Mouse (Mus musculus) mesoderm, embryonic 11.5 days (tissue): ENCODE measurements at regions not wholly inside any gene's neighbourhood (a gene's known extent, or its start where the extent isn't known, plus 50 kb on each side); places are given as distances from the start of the nearest gene placed in this dataset.

ENCODE experiments used
- DNase-seq: peaks from one replicate; pipeline ENCODE4 v3.0.0-alpha.2; 2012; ENCODE audit warnings: low read depth, low spot score

DNA sequence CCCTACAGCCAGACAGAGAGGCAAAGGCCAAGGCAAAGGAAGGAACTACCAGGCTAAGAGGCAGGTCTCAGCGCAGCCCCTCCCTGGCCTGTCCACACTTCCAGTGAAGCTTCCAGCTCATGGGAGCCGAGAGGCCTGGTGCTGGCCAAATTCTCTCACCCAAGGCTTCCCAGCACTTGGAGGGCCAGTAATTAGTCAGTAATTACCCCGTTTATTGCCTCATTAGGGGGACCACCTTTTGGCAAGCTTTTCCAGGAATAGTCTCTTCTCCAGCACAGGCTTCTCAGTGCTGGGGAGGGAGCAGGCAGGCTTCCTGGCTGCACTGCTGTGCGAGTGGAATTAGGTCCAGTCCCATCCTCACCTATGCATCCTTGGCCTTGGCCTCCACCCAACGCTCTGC, 252.8 kb upstream of the Nxpe4 start:
- no peak for DNase-seq

DNA sequence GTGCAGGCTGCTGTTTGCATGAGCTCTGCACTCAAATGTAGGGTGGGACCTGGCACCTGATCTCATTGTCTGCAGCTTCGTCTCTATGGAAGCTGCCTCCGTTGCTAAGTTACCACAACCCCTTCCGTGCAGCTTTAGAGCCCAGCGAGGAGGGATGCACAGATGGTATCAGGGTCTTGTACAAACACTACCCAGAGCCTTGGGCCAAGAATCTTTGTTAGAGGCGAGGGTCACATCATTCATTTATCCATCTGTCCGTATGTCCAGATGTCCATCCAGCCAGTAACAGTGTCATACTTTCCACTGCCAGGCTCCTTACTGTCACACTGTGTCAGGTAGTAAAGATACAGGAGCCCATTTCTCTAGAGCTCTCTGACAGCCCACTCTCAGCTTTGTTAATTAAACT, 251.3 kb upstream of the Nxpe4 start:
- peak; percentile 61 for DNase-seq

DNA sequence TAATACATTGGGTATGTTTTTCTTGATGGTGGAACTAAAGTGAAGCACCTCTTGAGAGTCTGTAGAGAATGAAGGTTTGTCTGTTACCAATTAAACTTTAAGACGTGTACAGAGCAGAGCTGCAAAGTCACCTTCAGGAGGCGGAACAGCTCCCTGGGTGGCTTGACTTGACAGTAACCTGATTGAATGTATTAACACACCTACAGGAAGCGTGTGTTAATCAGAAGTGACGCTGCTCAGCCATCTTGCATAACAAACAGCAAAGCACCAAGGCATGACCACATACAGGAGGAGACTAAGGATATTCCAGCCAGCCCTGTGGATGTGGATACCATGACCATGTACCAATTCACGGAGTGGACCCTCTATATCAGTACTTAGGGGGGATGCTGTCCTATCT, 249.0 kb upstream of the Nxpe4 start:
- no peak for DNase-seq

DNA sequence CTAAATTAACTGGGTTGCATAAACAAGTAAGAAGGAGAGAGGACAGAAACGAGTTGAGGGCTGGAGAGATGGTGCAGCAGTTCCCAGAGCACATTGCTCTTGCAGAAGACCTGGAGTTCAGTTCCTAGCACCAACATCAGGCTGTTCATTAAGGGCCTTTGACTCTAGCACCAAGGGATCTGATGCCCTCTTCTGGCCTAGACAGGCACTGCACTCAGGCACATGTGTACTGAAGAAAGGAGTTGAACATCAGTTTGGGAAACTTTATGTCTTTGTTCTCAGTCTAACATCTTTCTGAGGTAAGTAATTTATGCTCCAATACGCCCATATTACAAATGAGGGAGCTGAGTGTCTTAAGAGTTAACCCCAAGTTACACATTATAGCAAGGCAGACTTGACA, 226.5 kb upstream of the Nxpe4 start:
- DNase-seq = peak; percentile 15

DNA sequence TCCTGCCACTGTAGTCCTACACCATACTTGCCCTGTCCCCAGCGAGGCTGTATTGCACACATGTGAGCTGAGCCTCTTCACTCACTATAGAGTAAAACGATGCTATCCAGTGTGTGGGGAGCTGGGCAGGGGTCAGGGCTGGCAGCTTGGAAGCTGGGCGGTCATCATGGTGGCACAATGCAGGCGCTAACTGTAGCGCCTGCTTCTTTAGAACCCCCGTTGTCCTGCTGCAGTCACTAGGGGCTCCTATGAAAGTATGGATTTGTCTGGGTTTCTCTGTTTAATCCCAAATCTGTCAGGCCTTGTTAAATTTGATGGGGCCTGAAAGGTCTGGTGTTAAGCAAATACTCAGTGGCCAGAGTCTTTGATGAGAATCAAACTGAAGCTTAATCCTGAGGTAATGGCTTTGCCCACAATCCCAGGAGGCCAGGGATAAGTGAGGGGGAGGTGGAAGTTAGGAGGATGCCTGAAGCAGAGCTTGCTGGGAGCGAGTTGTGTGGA, 225.8 kb upstream of the Nxpe4 start:
- DNase-seq = no peak

DNA sequence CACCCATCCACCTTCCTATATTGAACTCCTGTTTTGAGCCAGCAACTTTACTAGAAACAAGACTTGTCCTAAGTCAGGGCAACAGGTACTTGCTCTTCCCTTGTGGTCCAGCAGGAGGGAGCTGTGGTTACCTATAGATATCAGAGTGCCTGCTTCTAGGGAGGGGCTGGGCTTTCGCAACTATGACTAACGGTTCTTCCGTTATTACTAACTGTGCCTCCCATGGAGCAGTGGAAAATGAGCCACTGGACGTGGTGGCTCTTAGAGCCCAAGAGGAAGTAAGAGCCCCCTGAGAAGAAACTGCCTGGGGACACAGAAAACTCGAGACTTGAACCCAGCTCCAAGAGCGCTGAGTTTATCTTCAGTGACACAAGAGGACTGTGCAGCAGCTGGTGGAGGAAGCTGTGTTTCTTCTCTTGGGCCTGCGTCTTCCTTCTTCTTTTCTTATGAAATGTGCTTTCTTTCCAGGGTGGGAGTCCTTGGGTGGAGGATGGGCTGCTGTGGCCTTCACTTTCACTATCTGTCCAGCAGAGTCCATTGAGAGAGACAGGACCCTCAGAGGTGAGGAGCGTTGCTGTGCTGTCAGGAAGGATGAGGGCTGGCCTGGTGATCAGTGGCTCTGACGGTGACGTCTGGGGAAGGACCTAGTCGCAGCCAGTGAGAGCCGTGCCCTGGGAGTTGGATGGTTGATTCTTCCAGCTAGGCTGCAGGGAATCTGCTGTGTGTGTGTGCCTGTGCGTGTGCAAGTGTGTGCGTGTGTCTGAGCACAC, 222.7 kb upstream of the Nxpe4 start:
- no peak for DNase-seq

DNA sequence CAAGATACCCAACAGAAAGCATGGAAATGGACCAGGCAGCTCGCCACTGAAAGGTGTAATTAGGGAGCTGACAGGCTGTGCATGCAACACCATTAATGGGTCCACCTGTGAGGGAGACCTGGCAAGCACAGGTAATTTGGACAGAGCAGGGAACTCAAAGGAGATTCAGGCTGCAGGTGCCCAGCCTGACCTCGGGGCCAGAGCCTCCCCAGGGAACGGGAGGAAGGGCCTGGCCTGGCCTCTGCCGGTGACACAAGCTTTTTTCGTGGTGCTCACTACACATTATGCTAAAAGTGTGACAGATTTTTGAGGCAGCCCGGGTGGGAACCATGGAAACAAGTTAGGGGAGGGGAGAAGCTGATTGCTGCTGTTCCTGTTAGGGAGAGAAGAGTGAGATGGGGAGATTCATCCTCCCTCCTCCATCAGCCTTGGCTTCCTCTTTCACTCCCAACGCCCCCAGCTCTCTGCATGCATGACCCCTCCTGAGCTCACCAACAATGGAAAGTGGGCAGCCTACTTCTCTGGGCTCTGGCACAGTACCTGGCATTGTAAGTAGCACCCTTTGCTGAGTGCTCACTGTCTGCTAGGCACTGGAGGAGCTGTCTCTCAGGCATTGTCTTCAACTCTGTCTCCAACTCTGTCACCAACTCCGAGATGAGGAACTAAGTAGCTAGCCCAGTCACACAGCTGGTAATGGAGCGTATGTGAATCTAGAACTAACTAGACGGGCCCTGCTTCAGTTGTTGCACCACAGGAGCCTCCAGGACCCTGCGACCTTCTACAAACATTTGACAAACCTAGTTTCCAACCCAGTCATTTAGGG, 218.9 kb upstream of the Nxpe4 start:
- peak; percentile 29 for DNase-seq

DNA sequence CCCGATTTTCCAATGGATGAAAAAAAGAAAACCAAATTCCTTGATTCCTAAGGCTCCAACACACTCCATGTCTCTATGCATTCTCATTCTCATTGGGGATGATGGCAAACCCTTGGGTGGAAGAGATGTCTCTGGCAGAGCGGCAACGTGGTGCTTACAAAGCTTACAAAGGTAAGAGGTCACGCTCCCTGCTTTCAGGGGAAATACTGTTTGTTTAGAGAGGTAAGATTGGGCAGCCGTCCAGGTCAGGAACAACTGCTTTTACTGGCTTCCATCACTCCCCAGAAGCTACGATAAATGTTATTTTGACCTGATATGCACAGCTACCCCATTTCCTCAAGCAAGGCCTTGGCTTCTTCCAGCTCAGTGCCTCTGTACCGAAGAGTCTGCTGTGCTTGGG, 215.6 kb upstream of the Nxpe4 start:
- no peak for DNase-seq

DNA sequence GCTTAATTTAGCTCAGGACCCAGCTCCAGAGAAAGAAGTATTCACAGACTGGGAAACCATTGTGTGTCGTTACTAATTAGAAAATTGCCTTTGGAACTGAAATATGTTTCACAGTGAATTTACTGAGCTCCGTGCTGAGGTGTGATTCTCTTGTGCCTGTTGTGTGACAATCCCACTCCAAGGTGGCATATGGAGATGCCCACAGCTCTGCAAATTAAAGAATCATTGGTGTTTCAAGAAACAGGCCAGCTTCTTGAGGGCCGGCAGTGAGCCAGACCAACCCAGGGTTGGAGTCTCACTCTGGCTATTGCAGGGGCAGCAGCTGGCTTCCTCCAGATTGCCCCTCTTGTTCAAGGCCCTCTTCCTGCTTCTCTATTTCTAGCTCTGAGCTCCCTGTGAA, 203.9 kb upstream of the Nxpe4 start:
- no peak for DNase-seq

DNA sequence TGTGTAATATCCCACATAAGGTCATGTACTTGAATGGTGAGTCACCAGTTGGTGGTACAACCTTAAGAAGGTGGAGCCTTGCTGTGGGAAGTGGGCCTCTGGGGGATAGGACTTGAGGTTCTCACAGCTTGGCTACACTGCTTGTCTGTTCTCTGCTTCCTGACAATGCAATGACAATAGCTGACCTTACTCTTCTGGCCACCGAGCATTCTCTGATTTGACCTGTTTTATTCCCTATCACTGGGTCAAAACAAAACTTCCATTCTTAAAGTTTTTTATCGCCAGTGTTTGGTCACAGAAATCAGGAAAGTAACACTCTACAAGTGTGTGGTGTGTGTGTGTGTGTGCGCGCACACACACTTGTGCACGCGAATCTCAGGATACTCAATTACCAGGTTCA, 203.0 kb upstream of the Nxpe4 start:
- no peak for DNase-seq

DNA sequence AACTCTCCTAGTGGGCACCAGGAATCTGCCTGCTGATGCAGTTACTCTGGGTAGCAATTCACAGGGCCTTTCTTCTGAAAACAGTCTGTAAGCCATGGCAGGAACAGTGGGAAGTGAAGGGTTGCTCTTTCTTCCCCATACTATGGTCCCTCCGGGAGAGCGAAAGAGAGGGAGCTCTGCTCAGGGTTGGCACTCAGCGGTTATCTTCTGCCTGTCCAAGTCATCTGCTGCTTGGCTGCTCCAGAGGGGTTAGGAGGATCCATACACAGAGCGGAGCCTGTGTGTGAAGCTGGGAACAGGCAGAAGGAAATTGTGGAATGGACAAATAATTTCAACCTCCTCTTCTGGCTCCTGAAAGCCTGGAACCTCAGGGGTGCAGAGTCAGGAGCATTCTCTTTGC, 200.6 kb upstream of the Nxpe4 start:
- no peak for DNase-seq

DNA sequence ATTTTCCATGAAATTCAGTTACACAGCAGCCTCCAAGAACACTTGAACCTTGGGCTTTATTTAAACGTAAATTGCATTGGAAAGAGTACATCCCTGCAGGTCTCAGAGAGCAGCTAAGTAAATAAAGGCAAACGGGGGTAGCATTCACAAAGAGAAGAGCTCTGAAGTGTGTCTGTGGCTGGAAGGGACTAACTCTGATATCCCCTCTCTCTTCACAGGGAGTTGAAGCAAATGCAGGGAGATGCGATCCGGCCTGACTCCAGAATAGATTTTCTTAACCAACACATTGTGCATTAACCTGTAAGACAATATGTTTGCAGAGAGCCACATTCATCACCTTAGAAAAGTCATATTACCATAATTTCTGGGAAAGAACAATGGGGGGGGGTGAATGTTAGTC, 199.7 kb upstream of the Nxpe4 start:
- peak; percentile 19 for DNase-seq

DNA sequence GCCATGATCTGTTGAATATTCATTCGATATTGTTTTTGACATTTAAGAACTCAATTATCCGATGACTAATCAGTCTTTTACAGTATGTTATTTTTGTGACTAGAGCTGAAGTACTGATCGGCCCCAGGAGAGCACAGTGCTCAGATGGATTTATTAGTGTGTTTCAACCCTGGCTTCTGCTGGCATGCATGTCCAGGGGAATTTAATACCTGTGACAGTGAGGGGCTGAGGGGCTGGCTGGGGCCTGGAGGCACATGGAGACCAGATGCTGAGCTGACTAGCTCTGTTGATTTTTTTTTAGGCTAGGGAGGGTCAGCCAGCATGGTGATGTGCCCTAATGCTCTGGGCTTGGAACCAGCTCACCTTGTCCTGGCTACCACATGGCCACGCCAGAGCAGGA, 199.2 kb upstream of the Nxpe4 start:
- peak; percentile 79 for DNase-seq

DNA sequence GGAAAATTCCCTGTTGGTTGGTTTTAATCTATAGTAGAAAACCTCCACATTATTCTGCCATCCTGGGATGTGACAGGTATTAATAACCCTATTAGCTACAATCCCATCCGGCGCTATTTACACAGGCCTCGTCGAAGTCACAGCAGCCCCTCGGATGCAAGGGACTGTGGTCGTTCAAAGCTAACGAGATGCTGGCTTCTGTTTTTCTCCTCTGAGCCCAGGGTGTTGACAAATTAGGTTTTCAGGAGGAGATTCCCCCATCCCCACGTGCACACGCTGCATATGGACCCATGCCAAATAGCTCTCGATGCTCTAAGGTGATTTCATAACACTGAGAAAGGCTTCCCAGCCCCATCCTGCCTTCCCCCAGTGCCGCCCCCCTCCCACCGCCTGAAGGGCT, 188.7 kb upstream of the Nxpe4 start:
- no peak for DNase-seq

DNA sequence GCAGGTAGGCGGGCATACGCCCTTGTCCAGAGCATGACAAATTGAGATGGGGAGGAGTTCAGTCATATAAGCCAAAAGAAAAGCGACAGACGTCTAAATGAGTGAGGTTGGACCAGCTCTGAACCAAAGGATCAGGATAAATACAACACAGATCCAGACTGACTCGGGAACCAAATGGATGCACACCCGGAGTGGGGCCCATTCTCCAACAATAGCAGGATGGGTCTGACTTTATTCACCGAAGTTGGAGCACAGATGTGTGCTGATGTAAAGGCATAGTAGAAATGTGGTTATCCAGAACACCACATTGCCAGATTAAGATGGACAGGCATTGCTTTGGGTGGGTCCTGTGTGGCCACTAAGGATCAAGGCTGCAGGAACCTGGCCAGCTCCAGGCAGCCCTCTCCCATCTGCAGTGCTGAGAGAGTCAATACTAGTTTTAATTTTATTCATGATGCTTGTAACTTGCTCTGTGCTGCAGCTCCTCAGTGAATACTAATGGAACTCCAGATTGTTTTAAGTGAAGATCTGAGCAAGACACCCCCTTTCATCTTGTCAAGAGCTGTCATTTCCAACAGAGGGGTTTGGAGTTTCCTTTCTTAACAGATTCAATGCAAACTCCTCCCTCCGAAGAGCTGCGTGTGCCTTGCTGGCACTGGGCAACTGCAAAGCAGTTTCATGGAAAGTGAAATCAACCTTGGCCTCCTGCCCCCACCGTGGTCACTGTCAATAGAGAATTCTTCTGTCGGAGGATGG, 176.3 kb upstream of the Nxpe4 start:
- DNase-seq = no peak

DNA sequence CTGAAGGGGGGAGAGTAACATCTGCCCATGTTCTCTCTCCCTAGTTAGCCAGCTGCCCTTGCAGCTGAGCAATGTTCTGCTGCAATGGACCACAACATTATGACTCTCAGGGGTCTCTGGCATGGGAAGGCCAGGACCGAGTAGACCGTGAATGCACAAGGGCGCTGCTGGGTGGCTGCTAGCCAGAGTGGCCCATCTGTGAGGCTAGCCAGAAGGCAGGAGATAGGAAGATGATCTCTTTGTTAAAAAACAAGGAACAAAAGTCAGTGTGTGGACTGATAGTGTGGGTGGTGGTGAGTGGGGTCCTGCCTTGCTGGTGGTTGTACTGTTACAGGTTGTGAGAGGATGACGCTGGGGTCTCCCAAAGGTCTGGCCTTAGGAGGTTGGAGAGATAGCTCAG, 174.6 kb upstream of the Nxpe4 start:
- DNase-seq = no peak

DNA sequence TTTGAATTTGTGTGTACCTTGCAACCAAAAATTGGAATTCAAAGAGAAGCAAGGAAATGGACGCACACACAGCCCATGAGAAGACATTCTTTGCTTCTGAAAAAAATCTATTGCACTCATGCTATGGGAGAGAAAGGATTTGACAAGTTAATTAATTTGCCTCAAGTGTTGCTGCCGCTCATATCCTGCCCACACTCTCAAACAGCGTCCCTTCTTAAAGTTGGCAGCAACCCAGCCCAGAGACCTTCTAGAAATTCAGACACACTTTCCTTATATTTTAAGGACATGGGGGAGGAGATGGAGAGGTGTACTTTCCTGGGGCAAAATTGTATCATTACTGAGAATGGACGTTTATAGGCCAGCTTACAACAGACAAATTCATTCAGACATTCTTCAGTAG, 167.2 kb upstream of the Nxpe4 start:
- no peak for DNase-seq

DNA sequence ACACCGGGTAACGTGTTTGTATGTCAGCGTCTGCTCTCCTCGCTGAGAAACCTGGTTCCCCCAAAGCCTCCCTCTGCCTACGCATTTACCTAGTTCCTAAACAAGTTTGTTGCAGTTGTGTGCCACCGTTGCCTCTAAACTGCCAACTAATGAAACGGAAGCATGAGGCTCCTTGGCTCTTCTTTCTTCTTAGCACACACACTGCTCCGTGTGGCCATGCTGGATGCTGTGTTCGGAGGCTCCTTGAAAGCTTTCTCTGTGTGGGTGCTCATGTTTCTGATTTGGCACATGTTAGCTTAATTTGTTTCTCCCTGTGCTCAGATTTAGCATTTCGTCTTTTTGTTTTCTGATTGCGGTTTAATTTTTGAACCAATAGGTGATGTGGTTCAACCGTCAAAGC, 162.2 kb upstream of the Nxpe4 start:
- DNase-seq = no peak

DNA sequence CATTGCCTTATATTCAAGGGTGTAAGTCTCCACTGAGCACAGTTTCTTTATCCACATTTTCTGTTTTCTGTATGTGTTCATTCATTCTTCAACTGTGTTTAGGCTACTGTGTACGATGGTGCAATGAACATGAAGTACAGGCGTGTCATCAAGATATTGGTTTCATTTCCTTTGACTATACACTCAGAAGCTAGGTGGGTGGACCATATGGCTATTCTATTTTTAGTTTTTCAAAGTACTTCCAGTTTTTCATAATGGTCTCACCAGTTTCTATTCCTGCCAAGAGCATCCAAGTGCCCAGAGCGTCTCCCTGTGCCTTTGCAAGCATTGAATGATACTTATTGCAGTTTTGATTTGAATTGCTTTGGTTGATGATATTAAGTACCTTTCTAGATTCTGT, 132.8 kb upstream of the Nxpe4 start:
- no peak for DNase-seq

DNA sequence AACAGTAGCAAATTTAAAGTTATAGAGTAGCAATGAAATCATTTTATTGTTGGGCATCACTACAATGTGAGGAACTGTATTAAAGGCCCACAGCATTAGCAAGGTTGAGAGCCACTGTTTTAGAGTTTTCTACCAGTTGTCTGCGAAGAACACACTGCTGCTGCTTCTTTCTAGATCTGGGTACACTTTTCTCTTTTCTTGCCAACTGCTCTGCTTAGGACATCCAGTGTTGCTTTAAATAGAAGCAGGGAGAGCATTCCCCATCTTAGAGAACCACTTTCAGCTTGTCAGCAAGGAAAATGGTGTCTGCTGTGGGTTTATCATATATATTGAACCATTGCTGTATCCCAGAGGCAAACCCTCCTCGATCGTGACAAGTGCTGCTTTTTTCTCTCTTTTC, 131.0 kb upstream of the Nxpe4 start:
- DNase-seq = no peak

DNA sequence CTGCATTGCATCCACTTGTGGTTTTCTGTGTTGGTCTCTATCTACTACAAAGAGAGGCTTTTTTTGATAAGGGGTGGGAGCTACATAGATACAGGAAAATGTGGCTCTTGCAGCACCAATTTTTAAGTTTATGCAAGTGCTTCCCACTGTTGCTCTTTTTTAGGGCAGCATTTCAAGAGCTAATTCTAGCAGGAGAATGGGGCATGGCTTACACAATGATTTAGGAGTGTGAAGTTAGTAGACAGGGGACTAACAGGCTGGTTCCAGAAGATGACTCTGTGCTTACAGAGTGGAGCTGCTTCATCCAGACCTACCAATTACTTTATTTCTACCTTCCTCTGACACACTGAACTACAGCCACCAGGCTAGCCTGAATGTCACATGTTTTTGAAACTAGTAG, 125.9 kb upstream of the Nxpe4 start:
- DNase-seq = no peak

DNA sequence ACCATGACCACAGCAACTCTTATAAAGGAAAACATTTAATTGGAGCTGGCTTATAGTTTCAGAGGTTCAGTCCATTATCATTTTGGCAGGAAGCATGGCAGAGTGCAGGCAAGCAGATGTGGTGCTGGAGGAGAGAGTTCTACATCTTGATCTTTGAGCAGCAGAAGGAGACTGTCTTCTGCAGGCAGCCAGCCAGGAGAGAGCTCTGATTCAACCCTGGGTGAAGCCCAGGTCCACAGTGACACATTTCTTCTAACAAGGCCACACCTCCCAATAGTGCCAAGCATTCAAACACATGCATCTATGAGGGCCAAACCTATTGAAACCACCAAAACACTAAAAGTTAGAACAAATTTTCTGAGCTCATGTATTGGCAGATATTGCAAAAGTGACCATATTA, 117.0 kb upstream of the Nxpe4 start:
- no peak for DNase-seq
